Mouse (Mus musculus) ES-E14 (cell line): Measurements from ENCODE around the gene Olfr212.
"Not testable (repeated sequence)": the region's sequence is repeated elsewhere in the genome, so short reads cannot be mapped to it uniquely, and the experiment has no call there.

Experiments
- CHD2 ChIP-seq: IDR thresholded peaks from 2 replicates; pipeline ENCODE4 v1.6.1; 2014; ENCODE audit warnings: mild to moderate bottlenecking, low read depth, low read length, inconsistent platforms
- MAFK ChIP-seq: IDR thresholded peaks from 2 replicates; pipeline ENCODE4 v1.6.1; 2014; ENCODE audit warnings: mild to moderate bottlenecking, low read depth, low read length, inconsistent platforms; ENCODE audit not compliant: insufficient read depth
- ZC3H11A ChIP-seq: IDR thresholded peaks from 2 replicates; pipeline ENCODE4 v1.6.1; 2012; ENCODE audit warnings: low read depth, mild to moderate bottlenecking, inconsistent platforms, low read length, borderline replicate concordance
- ZNF384 ChIP-seq: IDR thresholded peaks from 2 replicates; pipeline ENCODE4 v1.6.1; 2012; ENCODE audit warnings: low read depth, low read length, inconsistent platforms

- TF ChIP-seq CHD2, ZC3H11A, ZNF384, MAFK: not testable (repeated sequence)
Observed at GRCm38 (mm10) chr6:116506302-116507003, at the start of gene Olfr212.
